Mouse (Mus musculus) heart, embryonic 10.5 days (tissue): Measurements from ENCODE around the gene Nfkb2. TPM values are rescaled to one million over a fixed set of nuclear protein-coding genes. Genes with fewer than 3 reads are reported as not detected.

Source experiments
- DNase-seq: peaks from one replicate; pipeline ENCODE4 v3.0.0-alpha.2; 2017; ENCODE audit warnings: low spot score
- H3K27ac ChIP-seq: fragments of 300-500 bp; sonication (generic); 2 replicates; pipeline ENCODE4 v1.5.1; 2016; ENCODE audit warnings: mild to moderate bottlenecking
- H3K27me3 ChIP-seq: fragments of 300-500 bp; sonication (generic); 2 replicates; pipeline ENCODE4 v1.6.1; 2016; ENCODE audit warnings: mild to moderate bottlenecking; ENCODE audit not compliant: poor library complexity, insufficient read depth, severe bottlenecking
- H3K36me3 ChIP-seq: fragments of 300-500 bp; sonication (generic); 2 replicates; pipeline ENCODE4 v1.6.1; 2016; ENCODE audit warnings: mild to moderate bottlenecking, moderate library complexity
- H3K4me1 ChIP-seq: fragments of 300-500 bp; sonication (generic); 2 replicates; pipeline ENCODE4 v1.6.1; 2016; ENCODE audit warnings: mild to moderate bottlenecking
- H3K4me3 ChIP-seq: fragments of 300-500 bp; sonication (generic); 2 replicates; pipeline ENCODE4 v1.5.1; 2016; ENCODE audit warnings: mild to moderate bottlenecking, moderate library complexity
- H3K9me3 ChIP-seq: fragments of 300-500 bp; sonication (generic); 2 replicates; pipeline ENCODE4 v1.6.1; 2016; ENCODE audit warnings: mild to moderate bottlenecking, moderate library complexity
- WGBS: fragments of 180-500 bp; shearing (Covaris S2); methylation state at CpG from one replicate; pipeline ENCODE4 v1.1.7; 2016; 5-methylcytosine and 5-hydroxymethylcytosine counted together
- polyA plus RNA-seq: library from polyadenylated mRNA; unstranded; fragments of >200 nt; fragmentation: Nextera tagmentation; extraction: Ambion mirVana; gene quantifications from 2 replicates; pipeline ENCODE4 v1.2.1, GENCODE M21; 2016

The Nfkb2 gene
- polyA plus RNA-seq, 1 experiment from 2014 or later, result 5.9 TPM

GRCm38 (mm10) chr19:46311341-46311740 lies 7.2 kb downstream of the Nfkb2 start:
- no peaks in the 10 kb centered on the region for H3K9me3 ChIP-seq
- H3K27me3 ChIP-seq, result peaks cover 98% of the 10 kb centered on the region
- H3K4me1 ChIP-seq, result peaks cover 51% of the 10 kb centered on the region
- no peak overlapping the region for H3K4me3 ChIP-seq
- 83% methylated on average over 9 of the region's 9 CpGs for WGBS
- no peak overlapping the region for H3K27ac ChIP-seq
- peaks cover 47% of the 10 kb centered on the region for H3K36me3 ChIP-seq
- DNase-seq, result no peak

GRCm38 (mm10) chr19:46312566-46312965 lies 8.4 kb downstream of the Nfkb2 start:
- Histone ChIP-seq H3K4me1 (peaks cover 54% of the 10 kb centered on the region), H3K36me3 (peaks cover 45% of the 10 kb centered on the region), H3K4me3 (no peak overlapping the region), H3K27me3 (peaks cover 98% of the 10 kb centered on the region), H3K9me3 (no peaks in the 10 kb centered on the region), H3K27ac (no peak overlapping the region)
- DNase-seq, result no peak
- 92% methylated on average over 21 of the region's 21 CpGs for WGBS

GRCm38 (mm10) chr19:46313116-46313515 lies 9.0 kb downstream of the Nfkb2 start:
- Histone ChIP-seq H3K4me1 (peaks cover 60% of the 10 kb centered on the region), H3K9me3 (no peaks in the 10 kb centered on the region), H3K27me3 (peaks cover 98% of the 10 kb centered on the region), H3K36me3 (peaks cover 40% of the 10 kb centered on the region), H3K4me3 (no peak overlapping the region), H3K27ac (no peak overlapping the region)
- no peak for DNase-seq
- 64% methylated on average over 9 of the region's 9 CpGs for WGBS

GRCm38 (mm10) chr19:46313591-46313990 lies 9.5 kb downstream of the Nfkb2 start:
- 0 out of 2 replicates have a peak overlapping the region, but pooled peaks have one; percentile 59 for H3K27ac ChIP-seq
- peaks cover 36% of the 10 kb centered on the region for H3K36me3 ChIP-seq
- 65% methylated on average over 6 of the region's 6 CpGs for WGBS
- no peak for DNase-seq
- H3K4me3 ChIP-seq, result no peak overlapping the region
- no peaks in the 10 kb centered on the region for H3K9me3 ChIP-seq
- peaks cover 98% of the 10 kb centered on the region for H3K27me3 ChIP-seq
- peaks cover 58% of the 10 kb centered on the region for H3K4me1 ChIP-seq

- Histone ChIP-seq H3K9me3 (no peaks in the 10 kb centered on the region), H3K4me1 (peaks cover 58% of the 10 kb centered on the region), H3K27ac (peak overlapping the region; percentile 59), H3K4me3 (peak overlapping the region; percentile 31), H3K36me3 (peaks cover 36% of the 10 kb centered on the region), H3K27me3 (peaks cover 99% of the 10 kb centered on the region)
- DNase-seq, result no peak
- 13% methylated on average over 18 of the region's 18 CpGs for WGBS
Observed at GRCm38 (mm10) chr19:46314151-46314601, 10.1 kb downstream of the Nfkb2 start.

- H3K36me3 ChIP-seq, result peaks cover 28% of the 10 kb centered on the region
- DNase-seq, result no peak
- H3K9me3 ChIP-seq, result no peaks in the 10 kb centered on the region
- H3K4me3 ChIP-seq, result peak overlapping the region; percentile 31; the same call in 1 of the 2 replicates
- H3K4me1 ChIP-seq, result peaks cover 60% of the 10 kb centered on the region
- WGBS, result 28% methylated on average over 14 of the region's 14 CpGs
- H3K27ac ChIP-seq, result peak overlapping the region; percentile 59; the same call in 1 of the 2 replicates
- peaks cover 100% of the 10 kb centered on the region for H3K27me3 ChIP-seq
Observed at GRCm38 (mm10) chr19:46314872-46315742, 11.0 kb downstream of the Nfkb2 start.

- no peak for DNase-seq
- WGBS, result 49% methylated on average over 12 of the region's 12 CpGs
Observed at GRCm38 (mm10) chr19:46315752-46316610, 11.9 kb downstream of the Nfkb2 start.

GRCm38 (mm10) chr19:46316846-46317545 lies 12.9 kb downstream of the Nfkb2 start:
- Histone ChIP-seq H3K27ac (peak overlapping the region; percentile 78; the same call in 1 of the 2 replicates), H3K9me3 (no peaks in the 10 kb centered on the region), H3K27me3 (peaks cover 100% of the 10 kb centered on the region), H3K4me3 (peak overlapping the region; percentile 64), H3K36me3 (peaks cover 9% of the 10 kb centered on the region; the same call in 1 of the 2 replicates), H3K4me1 (peaks cover 63% of the 10 kb centered on the region)
- no peak for DNase-seq
- WGBS, result 37% methylated on average over 15 of the region's 15 CpGs

More at GRCm38 (mm10) chr19:46315752-46316610, 11.9 kb downstream of the Nfkb2 start:
- Histone ChIP-seq H3K4me1 (peaks cover 60% of the 10 kb centered on the region), H3K27ac (peak overlapping the region; percentile 59; the same call in 1 of the 2 replicates), H3K36me3 (peaks cover 20% of the 10 kb centered on the region), H3K4me3 (peak overlapping the region; percentile 64; the same call in 1 of the 2 replicates), H3K9me3 (no peaks in the 10 kb centered on the region), H3K27me3 (peaks cover 100% of the 10 kb centered on the region)

- peak overlapping the region; percentile 64 for H3K4me3 ChIP-seq
- no peak for DNase-seq
- WGBS, result under 1% methylated on average over 45 of the region's 48 CpGs
- H3K9me3 ChIP-seq, result no peaks in the 10 kb centered on the region
- peaks cover 100% of the 10 kb centered on the region for H3K27me3 ChIP-seq
- peak overlapping the region; percentile 78 for H3K27ac ChIP-seq
- peaks cover 6% of the 10 kb centered on the region; the same call in 1 of the 2 replicates for H3K36me3 ChIP-seq
- H3K4me1 ChIP-seq, result peaks cover 63% of the 10 kb centered on the region
Observed at GRCm38 (mm10) chr19:46317546-46317885, 13.4 kb downstream of the Nfkb2 start.

- H3K4me3 ChIP-seq, result peak overlapping the region; percentile 64
- peaks cover 100% of the 10 kb centered on the region for H3K27me3 ChIP-seq
- H3K36me3 ChIP-seq, result 0 out of 2 replicates have a peak, but pooled peaks cover 4% of the 10 kb centered on the region
- DNase-seq, result no peak
- no peaks in the 10 kb centered on the region for H3K9me3 ChIP-seq
- peak overlapping the region; percentile 78; the same call in 1 of the 2 replicates for H3K27ac ChIP-seq
- peaks cover 61% of the 10 kb centered on the region for H3K4me1 ChIP-seq
- WGBS, result 2% methylated on average over 42 of the region's 42 CpGs
Observed at GRCm38 (mm10) chr19:46318031-46318471, 13.9 kb downstream of the Nfkb2 start.

- Histone ChIP-seq H3K27ac (no peak overlapping the region), H3K4me1 (peaks cover 54% of the 10 kb centered on the region)
Observed at GRCm38 (mm10) chr19:46318586-46319378, 14.7 kb downstream of the Nfkb2 start.

More at GRCm38 (mm10) chr19:46318586-46319378, 14.7 kb downstream of the Nfkb2 start:
- H3K36me3 ChIP-seq, result no peaks in the 10 kb centered on the region
- peaks cover 100% of the 10 kb centered on the region for H3K27me3 ChIP-seq
- H3K9me3 ChIP-seq, result no peaks in the 10 kb centered on the region
- DNase-seq, result no peak
- WGBS, result 10% methylated on average over 16 of the region's 16 CpGs
- peak overlapping the region; percentile 64 for H3K4me3 ChIP-seq
